In the genomic region with DNA sequence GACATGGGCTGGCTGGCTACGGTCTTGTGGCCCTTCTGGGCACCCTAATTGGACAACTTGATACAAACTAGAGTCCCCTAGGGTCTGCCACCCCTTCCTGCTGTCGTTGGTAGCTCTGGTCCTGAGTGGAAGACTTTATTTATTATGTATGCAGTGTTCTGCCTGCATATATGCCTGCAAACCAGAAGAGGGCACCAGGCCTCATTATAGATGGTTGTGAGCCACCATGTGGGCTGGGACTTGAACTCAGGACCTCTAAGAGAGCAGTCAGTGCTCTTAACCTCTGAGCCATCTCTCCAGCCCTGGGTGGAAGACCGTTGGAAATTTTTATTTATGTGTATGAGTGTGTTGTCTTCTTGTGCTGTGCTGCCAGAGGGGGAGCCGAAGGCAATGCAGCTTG, we compare ENCODE assay signal across 9 mouse cellular contexts. TPM values are rescaled to one million over a fixed set of nuclear protein-coding genes. Genes with fewer than 3 reads are reported as not detected.
DNase-seq lines count a peak whose midpoint lies in the region; ATAC-seq and TF ChIP-seq lines count a peak whose summit lies in the region.
"Had no signal": no experiment of that assay in that cellular context is flagged by ENCODE, and none has a peak within 500 bp of the region (broad histone marks: within the 10 kb centered on the region; RNA-seq: fewer than 3 reads in every experiment).

No protein-coding gene starts in this region.

- peaks cover 27% of the 10 kb centered on the region for H3K79me2 ChIP-seq in C2C12 (ENCODE audit: control insufficient read depth, insufficient read depth)

- WGBS in forebrain, embryonic 14.5 days = 85% methylated on average over 4 of the region's 4 CpGs
- WGBS in liver, embryonic 13.5 days (ENCODE audit: insufficient replicate concordance) = 77% methylated on average over 4 of the region's 4 CpGs
- WGBS in thymus, adult 2 months = 77% methylated on average over 4 of the region's 4 CpGs

- ATAC-seq in erythroblast, adult 5-6 weeks (replicated peaks; ENCODE audit: low FRiP score, poor library complexity, severe bottlenecking) = no peak
- ATAC-seq in forebrain, embryonic 14.5 days = no peak
- no peak for ATAC-seq in liver, embryonic 13.5 days (ENCODE audit: low read depth)

- H3K27me3 ChIP-seq in erythroblast, embryonic 14.5 days (ENCODE audit: control insufficient read depth) = peaks cover 2% of the 10 kb centered on the region; the same call in 1 of the 2 replicates
- H3K27me3 ChIP-seq in C2C12 (ENCODE audit: control insufficient read depth, insufficient read depth, insufficient read length) = no peaks in the 10 kb centered on the region
- no peaks in the 10 kb centered on the region for H3K27me3 ChIP-seq in forebrain, embryonic 14.5 days (replicated peaks; ENCODE audit: control insufficient read depth, insufficient read depth, low read length)
- no peaks in the 10 kb centered on the region; the same call in 1 of the 2 replicates for H3K27me3 ChIP-seq in liver, embryonic 13.5 days
- no peaks in the 10 kb centered on the region for H3K27me3 ChIP-seq in thymus, adult 2 months (ENCODE audit: control insufficient read depth, insufficient read depth, low read length)

- no peak for TF ChIP-seq CTCF in C2C12 (IDR thresholded peaks at IDR 0.05; ENCODE audit: control insufficient read depth, insufficient read depth, insufficient read length)
- TF ChIP-seq CTCF in thymus, adult 2 months (IDR thresholded peaks at IDR 0.05; ENCODE audit: borderline replicate concordance, control insufficient read depth, extremely low read depth, insufficient read depth, low read length, poor library complexity) = no peak

- peaks cover 33% of the 10 kb centered on the region for H3K36me3 ChIP-seq in erythroblast, embryonic 14.5 days (ENCODE audit: control insufficient read depth)
- H3K36me3 ChIP-seq in C2C12 (ENCODE audit: control insufficient read depth, insufficient read depth) = peaks cover 20% of the 10 kb centered on the region
- H3K36me3 ChIP-seq in forebrain, embryonic 14.5 days (ENCODE audit: control insufficient read depth, insufficient read depth, low read length) = peaks cover 30% of the 10 kb centered on the region
- H3K36me3 ChIP-seq in liver, embryonic 13.5 days = peaks cover 34% of the 10 kb centered on the region
- H3K36me3 ChIP-seq in thymus, adult 2 months (ENCODE audit: control insufficient read depth, insufficient read depth, low read length) = peaks cover 17% of the 10 kb centered on the region

- no peak overlapping the region for H3ac ChIP-seq in C2C12 (ENCODE audit: control insufficient read depth, insufficient read length, low read depth)

- intact Hi-C loops in left cerebral cortex, postnatal 25 days (cut with DNase I) = no loop called here

- H3K4me2 ChIP-seq in forebrain, embryonic 14.5 days (ENCODE audit: low read length) = peak overlapping the region; percentile 91
- peak overlapping the region; percentile 72 for H3K4me2 ChIP-seq in liver, embryonic 13.5 days

- H3K27ac ChIP-seq in forebrain, embryonic 14.5 days (ENCODE audit: low read depth, low read length) = no peak overlapping the region
- H3K27ac ChIP-seq in liver, embryonic 13.5 days = peak overlapping the region; percentile 88
- H3K27ac ChIP-seq in thymus, adult 2 months (ENCODE audit: control insufficient read depth, insufficient read depth, low read length) = no peak overlapping the region

- H3K4me3 ChIP-seq in erythroblast, embryonic 14.5 days (replicated peaks) = peak overlapping the region; percentile 91
- H3K4me3 ChIP-seq in C2C12 (ENCODE audit: insufficient read depth, poor library complexity, severe bottlenecking) = peak overlapping the region; percentile 82
- peak overlapping the region; percentile 67 for H3K4me3 ChIP-seq in forebrain, embryonic 14.5 days (ENCODE audit: low read depth, low read length)
- peak overlapping the region; percentile 78 for H3K4me3 ChIP-seq in liver, embryonic 13.5 days (replicated peaks)
- no peak overlapping the region for H3K4me3 ChIP-seq in thymus, adult 2 months (ENCODE audit: control insufficient read depth, insufficient read depth, low read length)

- no peak for TF ChIP-seq POLR2A in thymus, adult 2 months (IDR thresholded peaks at IDR 0.05; ENCODE audit: control insufficient read depth, extremely low read depth, insufficient read depth, low read length, poor library complexity)

- peaks cover 20% of the 10 kb centered on the region for H3K79me3 ChIP-seq in C2C12 (ENCODE audit: low read depth)

- peaks cover 40% of the 10 kb centered on the region for H3K4me1 ChIP-seq in erythroblast, embryonic 14.5 days (ENCODE audit: control insufficient read depth)
- H3K4me1 ChIP-seq in forebrain, embryonic 14.5 days (ENCODE audit: control insufficient read depth, insufficient read depth, low read length) = peaks cover 9% of the 10 kb centered on the region; the same call in 1 of the 2 replicates
- peaks cover 26% of the 10 kb centered on the region for H3K4me1 ChIP-seq in liver, embryonic 13.5 days (replicated peaks)
- H3K4me1 ChIP-seq in thymus, adult 2 months (replicated peaks; ENCODE audit: control insufficient read depth, insufficient read depth, low read length) = peaks cover 12% of the 10 kb centered on the region

- no peak overlapping the region for H3K9ac ChIP-seq in forebrain, embryonic 14.5 days (ENCODE audit: low read length)
- peak overlapping the region; percentile 81 for H3K9ac ChIP-seq in liver, embryonic 13.5 days

- no peaks in the 10 kb centered on the region for H3K9me3 ChIP-seq in erythroblast, embryonic 14.5 days (ENCODE audit: control insufficient read depth, low read length)
- H3K9me3 ChIP-seq in forebrain, embryonic 14.5 days (replicated peaks; ENCODE audit: control insufficient read depth, low read length) = no peaks in the 10 kb centered on the region
- H3K9me3 ChIP-seq in liver, embryonic 13.5 days (replicated peaks) = no peaks in the 10 kb centered on the region

- no peak for DNase-seq in forebrain, embryonic 14.5 days (ENCODE audit: low spot score)
- DNase-seq in liver, embryonic 13.5 days = no peak
- DNase-seq in thymus, adult 2 months = no peak
- no peak for DNase-seq in layer of hippocampus, adult 8-10 months (ENCODE audit: low spot score in 2 of 2)
- DNase-seq in left cerebral cortex, postnatal 25 days (ENCODE audit: low spot score in 2 of 2) = no peak
- DNase-seq: cerebellum, adult 9-10 months had no signal

RNA-seq across cellular contexts. Expression of a gene that starts 1.2 kb away (rescaled TPM):
- 7.4 and 8.4 TPM in 2 replicates for polyA plus RNA-seq in erythroblast, embryonic 14.5 days (2012)
- total RNA-seq in erythroblast, adult 5-6 weeks (2015; ENCODE audit: low replicate concordance) = 31.1 and 32.9 TPM in 2 replicates
- total RNA-seq in erythroblast, adult 5-6 weeks (2017; ENCODE audit: low replicate concordance) = 30.3 and 36.4 TPM in 2 replicates
- polyA plus RNA-seq in C2C12 (2012; fragmentation: generic; extraction: Trizol) = 40.7 TPM
- 87.4 and 92.9 TPM in 2 replicates for polyA plus RNA-seq in forebrain, embryonic 14.5 days (2014; fragmentation: Nextera tagmentation; extraction: Ambion mirVana)
- polyA plus RNA-seq in liver, embryonic 13.5 days (2015; fragmentation: Nextera tagmentation; extraction: Ambion mirVana) = 38.8 and 43.4 TPM in 2 replicates
- 52.1 and 62.5 TPM in 2 replicates for polyA plus RNA-seq in thymus, adult 2 months (2012; rRNA removed)
- total RNA-seq in layer of hippocampus, adult 8-10 months (2022) = 10 to 100 TPM; 53.1 to 64.6 (median 56.2) TPM
- 10 to 100 TPM; 54.4 to 54.8 TPM for total RNA-seq in left cerebral cortex, postnatal 25 days (2021)

RNA-seq across cellular contexts. Expression of a gene that starts 7.3 kb away (rescaled TPM):
- polyA plus RNA-seq in erythroblast, embryonic 14.5 days (2012) = not detected in 2 replicates
- not detected in 2 replicates for total RNA-seq in erythroblast, adult 5-6 weeks (2015; ENCODE audit: low replicate concordance)
- not detected in 2 replicates for total RNA-seq in erythroblast, adult 5-6 weeks (2017; ENCODE audit: low replicate concordance)
- polyA plus RNA-seq in C2C12 (2012; fragmentation: generic; extraction: Trizol) = not detected
- not detected in 2 replicates for polyA plus RNA-seq in forebrain, embryonic 14.5 days (2014; fragmentation: Nextera tagmentation; extraction: Ambion mirVana)
- polyA plus RNA-seq in liver, embryonic 13.5 days (2015; fragmentation: Nextera tagmentation; extraction: Ambion mirVana) = not detected in 2 replicates
- polyA plus RNA-seq in thymus, adult 2 months (2012; rRNA removed) = not detected in 2 replicates
- total RNA-seq in layer of hippocampus, adult 8-10 months (2022) = not detected
- total RNA-seq in left cerebral cortex, postnatal 25 days (2021) = not detected

RNA-seq across cellular contexts. Expression of a gene that starts 8.1 kb away (rescaled TPM):
- polyA plus RNA-seq in erythroblast, embryonic 14.5 days (2012) = not detected in 2 replicates
- 1.7 TPM in 1 of 2 replicates, not detected in the other for total RNA-seq in erythroblast, adult 5-6 weeks (2015; ENCODE audit: low replicate concordance)
- total RNA-seq in erythroblast, adult 5-6 weeks (2017; ENCODE audit: low replicate concordance) = 1.8 and 5.4 TPM in 2 replicates
- not detected for polyA plus RNA-seq in C2C12 (2012; fragmentation: generic; extraction: Trizol)
- not detected in 2 replicates for polyA plus RNA-seq in forebrain, embryonic 14.5 days (2014; fragmentation: Nextera tagmentation; extraction: Ambion mirVana)
- polyA plus RNA-seq in liver, embryonic 13.5 days (2015; fragmentation: Nextera tagmentation; extraction: Ambion mirVana) = not detected in 2 replicates
- 0.77 and 0.78 TPM in 2 replicates for polyA plus RNA-seq in thymus, adult 2 months (2012; rRNA removed)
- under 1 TPM in 1 of 4 experiments, not detected in 3; 0.14 TPM for total RNA-seq in layer of hippocampus, adult 8-10 months (2022)
- under 1 TPM in 1 of 2 experiments, not detected in 1; 0.53 TPM for total RNA-seq in left cerebral cortex, postnatal 25 days (2021)

RNA-seq across cellular contexts. Expression of a gene that starts 19.1 kb away (rescaled TPM):
- polyA plus RNA-seq in erythroblast, embryonic 14.5 days (2012) = 15.3 and 18.4 TPM in 2 replicates
- 36.9 and 46.8 TPM in 2 replicates for total RNA-seq in erythroblast, adult 5-6 weeks (2015; ENCODE audit: low replicate concordance)
- total RNA-seq in erythroblast, adult 5-6 weeks (2017; ENCODE audit: low replicate concordance) = 15.7 and 22.7 TPM in 2 replicates
- polyA plus RNA-seq in C2C12 (2012; fragmentation: generic; extraction: Trizol) = 77.7 TPM
- polyA plus RNA-seq in forebrain, embryonic 14.5 days (2014; fragmentation: Nextera tagmentation; extraction: Ambion mirVana) = 214 TPM in 2 replicates
- 64.1 and 67.7 TPM in 2 replicates for polyA plus RNA-seq in liver, embryonic 13.5 days (2015; fragmentation: Nextera tagmentation; extraction: Ambion mirVana)
- 167 and 183 TPM in 2 replicates for polyA plus RNA-seq in thymus, adult 2 months (2012; rRNA removed)
- 10 to 100 TPM; 86.8 to 93.2 (median 91.0) TPM for total RNA-seq in layer of hippocampus, adult 8-10 months (2022)
- total RNA-seq in left cerebral cortex, postnatal 25 days (2021) = 10 to 100 TPM; 84.5 to 91.3 TPM

RNA-seq across cellular contexts. Expression of a gene that starts 31.3 kb away (rescaled TPM):
- polyA plus RNA-seq in erythroblast, embryonic 14.5 days (2012) = 0.04 and 0.05 TPM in 2 replicates
- 0.77 and 4.4 TPM in 2 replicates for total RNA-seq in erythroblast, adult 5-6 weeks (2015; ENCODE audit: low replicate concordance)
- 1.7 and 2.8 TPM in 2 replicates for total RNA-seq in erythroblast, adult 5-6 weeks (2017; ENCODE audit: low replicate concordance)
- 0.04 TPM for polyA plus RNA-seq in C2C12 (2012; fragmentation: generic; extraction: Trizol)
- not detected in 2 replicates for polyA plus RNA-seq in forebrain, embryonic 14.5 days (2014; fragmentation: Nextera tagmentation; extraction: Ambion mirVana)
- 0.16 and 0.29 TPM in 2 replicates for polyA plus RNA-seq in liver, embryonic 13.5 days (2015; fragmentation: Nextera tagmentation; extraction: Ambion mirVana)
- 11.9 and 13.2 TPM in 2 replicates for polyA plus RNA-seq in thymus, adult 2 months (2012; rRNA removed)
- under 1 TPM in 1 of 4 experiments, not detected in 3; 0.31 TPM for total RNA-seq in layer of hippocampus, adult 8-10 months (2022)
- total RNA-seq in left cerebral cortex, postnatal 25 days (2021) = not detected
